Mouse (Mus musculus) layer of hippocampus, postnatal 25 days (tissue): ENCODE data around the gene 4930518I15Rik. TPM values are rescaled to one million over a fixed set of nuclear protein-coding genes. Genes with fewer than 3 reads are reported as not detected.
"Not testable (repeated sequence)": the region's sequence is repeated elsewhere in the genome, so short reads cannot be mapped to it uniquely, and the experiment has no call there.

Source experiments
- DNase-seq, 2 experiments: peaks; one replicate each; pipeline ENCODE4 v3.0.0; 2022; ENCODE audit warnings: mixed read lengths in 2 of 2, low spot score in 1 of 2; ENCODE audit errors: extremely low spot score in 1 of 2
- total RNA-seq, 2 experiments: library from RNA; stranded (reverse); gene quantifications; 2 replicates each; pipeline ENCODE4 v1.2.3; 2021

Gene 4930518I15Rik
- 1 to 10 TPM; 2.0 to 4.3 TPM for total RNA-seq

GRCm38 (mm10) chr2:156857835-156858234 lies at the start of gene 4930518I15Rik:
4930518I15Rik (minus strand) TSS chr2:156857946.
- DNase-seq, result no peak

GRCm38 (mm10) chr2:156905931-156906330 lies 48.2 kb upstream of the 4930518I15Rik start:
- DNase-seq, result not testable (repeated sequence)

- peak; percentile 54 to 81 for DNase-seq
Measured at GRCm38 (mm10) chr2:156904976-156905717, 47.4 kb upstream of the 4930518I15Rik start.

- no peak for DNase-seq
Measured at GRCm38 (mm10) chr2:156903367-156903766, 45.6 kb upstream of the 4930518I15Rik start.

- DNase-seq, result not testable (repeated sequence)
Measured at GRCm38 (mm10) chr2:156902411-156902810, 44.7 kb upstream of the 4930518I15Rik start.

- no peak for DNase-seq
Measured at GRCm38 (mm10) chr2:156901883-156902282, 44.1 kb upstream of the 4930518I15Rik start.

- no peak for DNase-seq
Measured at GRCm38 (mm10) chr2:156901344-156901743, 43.6 kb upstream of the 4930518I15Rik start.

- no peak for DNase-seq
Measured at GRCm38 (mm10) chr2:156899184-156899583, 41.4 kb upstream of the 4930518I15Rik start.

- DNase-seq, result no peak
Measured at GRCm38 (mm10) chr2:156898374-156898773, 40.6 kb upstream of the 4930518I15Rik start.

GRCm38 (mm10) chr2:156897034-156897433 lies 39.3 kb upstream of the 4930518I15Rik start:
- DNase-seq, result no peak

GRCm38 (mm10) chr2:156896384-156896914 lies 38.7 kb upstream of the 4930518I15Rik start:
- DNase-seq, result no peak

- DNase-seq, result no peak
Measured at GRCm38 (mm10) chr2:156894496-156895265, 36.9 kb upstream of the 4930518I15Rik start.

GRCm38 (mm10) chr2:156892821-156893220 lies 35.1 kb upstream of the 4930518I15Rik start:
- DNase-seq, result no peak

- no peak for DNase-seq
Measured at GRCm38 (mm10) chr2:156892240-156892639, 34.5 kb upstream of the 4930518I15Rik start.

- DNase-seq, result no peak
Measured at GRCm38 (mm10) chr2:156888490-156888889, 30.7 kb upstream of the 4930518I15Rik start.

- no peak for DNase-seq
Measured at GRCm38 (mm10) chr2:156887017-156887416, 29.3 kb upstream of the 4930518I15Rik start, which contains the start of gene Sla2. Sla2 (minus strand) TSS chr2:156887192.

- no peak for DNase-seq
Measured at GRCm38 (mm10) chr2:156886084-156886631, 28.4 kb upstream of the 4930518I15Rik start.

- not testable (repeated sequence) for DNase-seq
Measured at GRCm38 (mm10) chr2:156885666-156886065, 27.9 kb upstream of the 4930518I15Rik start.

GRCm38 (mm10) chr2:156884396-156885211 lies 26.9 kb upstream of the 4930518I15Rik start:
- no peak for DNase-seq

GRCm38 (mm10) chr2:156882431-156883001 lies 24.8 kb upstream of the 4930518I15Rik start:
- DNase-seq, result no peak
